Mouse (Mus musculus): Measurements from ENCODE around the gene 9930104L06Rik. TPM values are rescaled to one million over a fixed set of nuclear protein-coding genes. Genes with fewer than 3 reads are reported as not detected.

Gene 9930104L06Rik
- total RNA-seq (2023): 6.3 and 6.6 TPM in 2 replicates

DNA sequence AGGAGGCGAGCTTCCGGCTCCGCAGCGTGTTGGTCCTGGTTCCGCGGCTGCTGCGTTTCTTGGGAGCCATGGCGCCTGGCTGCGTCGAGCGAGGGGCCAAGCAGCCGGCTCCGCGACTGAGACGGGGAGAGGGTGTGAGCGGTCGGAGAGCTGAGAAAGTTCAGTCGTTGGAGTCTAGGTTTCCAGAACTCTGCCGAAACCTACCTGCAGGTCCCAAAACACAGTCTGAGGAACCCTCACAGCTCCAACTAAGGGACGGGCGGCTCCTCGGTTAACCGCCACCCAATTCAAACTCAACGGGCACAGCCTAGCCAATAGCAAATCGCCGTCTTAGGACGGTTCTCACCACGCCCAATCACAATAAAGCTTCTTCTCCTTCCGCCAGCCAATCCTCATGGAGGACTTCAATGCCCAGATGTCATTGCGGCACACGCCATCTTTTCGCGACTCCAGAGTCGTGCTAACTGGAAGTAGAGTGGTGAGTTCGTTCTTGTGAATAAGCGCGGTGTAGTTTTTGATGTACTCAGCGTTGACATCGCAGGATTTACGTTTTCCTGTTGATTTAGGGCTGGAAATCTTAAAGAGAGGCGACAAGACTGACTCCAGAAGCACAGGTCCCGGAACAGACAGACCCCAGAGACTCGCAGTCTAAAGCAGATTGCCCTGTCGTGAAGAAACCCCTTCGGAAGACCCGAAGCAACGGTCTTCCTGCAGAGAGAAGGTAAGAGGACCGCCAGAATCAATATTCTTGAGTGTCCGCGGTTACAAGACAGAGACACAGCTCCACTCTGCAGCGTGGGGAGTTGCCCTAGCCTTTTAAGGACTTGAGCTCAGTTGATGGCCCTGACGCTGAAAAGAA, at the start of gene 9930104L06Rik:
Gene 9930104L06Rik (plus strand): TSS at position 436 of the 859 bp plus-strand sequence.

DNA sequence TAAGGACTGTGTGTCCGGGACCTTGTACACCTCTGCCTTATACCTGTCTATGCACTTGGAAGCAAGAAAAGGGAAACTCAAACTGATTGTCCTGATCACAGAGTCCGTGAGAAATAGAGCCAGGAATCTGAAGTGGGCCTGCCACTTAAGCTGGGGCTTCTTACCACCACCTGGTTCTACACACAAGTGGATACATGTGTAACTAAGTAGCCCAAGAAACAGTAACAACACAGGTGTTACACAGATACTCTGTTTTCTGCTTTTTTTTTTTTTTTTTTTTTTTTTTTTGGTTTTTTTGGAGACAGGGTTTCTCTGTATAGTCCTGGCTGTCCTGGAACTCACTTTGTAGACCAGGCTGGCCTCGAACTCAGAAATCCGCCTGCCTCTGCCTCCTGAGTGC, 2.4 kb downstream of the 9930104L06Rik start, which contains the start of gene Cdca8:
Gene Cdca8 (minus strand): TSS at position 101 of the 400 bp plus-strand sequence.

DNA sequence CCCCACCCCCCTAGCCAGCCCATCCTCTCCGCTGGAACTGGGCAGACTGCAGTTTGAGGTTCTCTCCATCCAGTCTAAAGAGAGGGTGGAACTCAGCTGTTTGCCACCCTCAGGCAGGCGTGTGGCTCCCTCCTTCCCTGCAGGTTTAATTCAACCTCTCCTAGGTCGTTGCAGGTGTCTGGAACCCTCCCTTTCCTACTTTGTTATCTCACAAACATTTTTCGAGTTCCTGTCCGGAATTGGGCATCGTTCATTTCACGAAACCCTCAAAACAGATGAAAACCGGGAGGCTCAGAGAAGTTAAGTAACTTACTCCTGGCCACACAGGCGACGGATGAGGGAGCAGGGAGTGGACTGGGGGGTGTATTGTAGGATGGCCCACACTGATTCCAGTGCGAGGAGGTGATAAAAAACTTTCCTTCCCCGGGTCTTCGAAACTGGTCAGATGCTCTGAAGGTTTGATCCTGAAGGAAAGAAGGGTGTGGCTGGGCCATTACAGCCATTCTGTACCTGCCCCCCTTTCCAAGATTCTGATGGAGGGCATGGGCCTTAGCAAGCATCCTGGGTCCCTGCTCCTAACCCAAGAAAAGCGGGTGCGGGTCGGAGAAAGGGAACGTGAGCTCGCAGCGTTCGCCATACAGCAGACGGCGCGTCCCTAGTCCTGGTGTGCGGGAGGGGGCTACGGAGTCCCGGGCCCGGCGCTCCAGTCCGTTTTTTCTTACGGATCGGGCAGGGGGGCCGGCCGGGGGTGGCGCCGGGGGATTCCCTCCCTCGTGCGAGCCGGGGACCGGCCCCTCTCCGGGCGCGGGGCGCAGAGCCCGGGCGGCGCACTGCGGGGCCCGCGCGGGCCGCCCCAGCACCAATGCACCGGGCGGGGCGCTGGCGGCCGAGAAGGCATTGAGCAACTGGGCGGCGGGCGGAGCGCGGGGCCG, 49.1 kb downstream of the 9930104L06Rik start, which contains the start of gene Rspo1:
Gene Rspo1 (plus strand): TSS at position 760 of the 932 bp plus-strand sequence.

Other genes with a start within 250 kb of the 9930104L06Rik start
- 7.2 and 12.4 TPM in 2 replicates for gene Utp11, start 243.4 kb upstream of the 9930104L06Rik start, total RNA-seq (2023)
- gene Fhl3, start 236.3 kb upstream of the 9930104L06Rik start, total RNA-seq (2023): 32.5 and 35.7 TPM in 2 replicates
- 23.7 and 26.4 TPM in 2 replicates for gene Sf3a3, start 222.3 kb upstream of the 9930104L06Rik start, total RNA-seq (2023)
- gene Inpp5b, start 195.2 kb upstream of the 9930104L06Rik start, total RNA-seq (2023): 54.6 and 71.0 TPM in 2 replicates
- 66.4 and 67.3 TPM in 2 replicates for gene Mtf1, start 134.9 kb upstream of the 9930104L06Rik start, total RNA-seq (2023)
- 51.9 and 83.1 TPM in 2 replicates for gene Yrdc, start 86.4 kb upstream of the 9930104L06Rik start, total RNA-seq (2023)
- gene 1110065P20Rik, start 85.9 kb upstream of the 9930104L06Rik start, total RNA-seq (2023): 10.8 and 13.5 TPM in 2 replicates
- gene Maneal, start 74.9 kb upstream of the 9930104L06Rik start, total RNA-seq (2023): not detected in 2 replicates
- gene Epha10, start 56.1 kb upstream of the 9930104L06Rik start, total RNA-seq (2023): 0.09 TPM in 1 of 2 replicates, not detected in the other
- gene Cdca8, start 2.3 kb downstream of the 9930104L06Rik start, total RNA-seq (2023): 60.2 and 61.0 TPM in 2 replicates
- gene Rspo1, start 49.4 kb downstream of the 9930104L06Rik start, total RNA-seq (2023): 2.0 and 3.6 TPM in 2 replicates
- 67.1 and 106 TPM in 2 replicates for gene Gnl2, start 79.5 kb downstream of the 9930104L06Rik start, total RNA-seq (2023)
- gene Dnali1, start 128.7 kb downstream of the 9930104L06Rik start, total RNA-seq (2023): not detected in 2 replicates
- gene Snip1, start 129.6 kb downstream of the 9930104L06Rik start, total RNA-seq (2023): 43.8 and 46.7 TPM in 2 replicates
- gene Meaf6, start 148.1 kb downstream of the 9930104L06Rik start, total RNA-seq (2023): 21.9 and 22.8 TPM in 2 replicates
- gene Zc3h12a, start 190.8 kb downstream of the 9930104L06Rik start, total RNA-seq (2023): 193 and 260 TPM in 2 replicates